Mouse (Mus musculus): ENCODE measurements around the gene Sla2. TPM values are rescaled to one million over a fixed set of nuclear protein-coding genes. Genes with fewer than 3 reads are reported as not detected.
"Not testable (repeated sequence)": the region's sequence is repeated elsewhere in the genome, so short reads cannot be mapped to it uniquely, and the experiment has no call there.

The Sla2 gene
- polyA plus RNA-seq, 1 experiment from 2014 or later: 0.63 TPM

DNA sequence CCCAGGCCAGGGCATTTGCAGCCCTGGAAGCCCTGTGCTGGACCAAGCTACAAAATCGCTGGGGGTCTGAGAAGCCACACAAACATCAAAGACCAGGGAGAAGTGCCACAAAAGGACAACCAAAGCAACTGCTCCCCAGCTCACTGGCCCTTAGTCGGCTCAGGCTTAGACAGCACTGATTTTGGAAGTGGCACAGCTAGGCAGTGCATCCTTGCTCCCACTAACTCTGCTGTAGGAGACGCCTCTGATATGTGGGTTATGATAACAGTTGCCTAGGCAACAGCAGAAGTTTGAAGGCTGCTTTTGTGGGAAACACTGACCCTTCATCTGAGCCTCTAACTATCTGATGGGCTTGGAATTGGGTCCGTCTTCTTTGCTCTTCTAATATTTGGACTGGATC, 12.2 kb upstream of the Sla2 start:
- Histone ChIP-seq H3K9me3 (no peaks in the 10 kb centered on the region), H3K4me1 (no peaks in the 10 kb centered on the region), H3K27me3 (no peaks in the 10 kb centered on the region), H3K4me2 (no peak overlapping the region), H3K36me3 (no peaks in the 10 kb centered on the region), H3K9ac (no peak overlapping the region), H3K27ac (no peak overlapping the region), H3K4me3 (no peak overlapping the region)
- whole genome bisulfite sequencing: 71% methylated on average over 4 of the region's 4 CpGs
- ATAC-seq (ENCODE audit: insufficient number of reproducible peaks, low FRiP score, low TSS enrichment, low read depth): no peak

DNA sequence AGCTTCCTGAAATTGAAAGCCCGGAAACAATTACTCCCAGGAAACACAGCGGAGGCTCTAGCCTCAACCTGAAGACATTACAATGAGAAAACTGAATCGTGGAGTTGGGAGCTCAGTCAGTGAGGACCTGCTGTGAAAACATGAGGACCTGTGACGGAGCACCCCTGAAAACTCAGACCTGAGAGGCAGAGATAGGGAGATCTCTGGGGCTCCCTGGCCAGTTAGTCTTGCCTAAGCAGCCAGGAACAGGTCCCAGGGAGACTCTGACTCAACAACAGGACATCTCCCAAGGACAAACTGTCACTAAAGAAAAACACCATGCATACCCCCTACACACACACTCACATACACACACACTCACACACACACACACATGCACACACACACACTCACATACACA, 11.4 kb upstream of the Sla2 start:
- H3K9ac ChIP-seq: no peak overlapping the region
- no peaks in the 10 kb centered on the region for H3K27me3 ChIP-seq
- H3K36me3 ChIP-seq: no peaks in the 10 kb centered on the region
- no peaks in the 10 kb centered on the region for H3K4me1 ChIP-seq
- ATAC-seq (ENCODE audit: insufficient number of reproducible peaks, low FRiP score, low TSS enrichment, low read depth): no peak
- no peak overlapping the region for H3K27ac ChIP-seq
- H3K4me2 ChIP-seq: no peak overlapping the region
- 71% methylated on average over 4 of the region's 4 CpGs for WGBS
- no peaks in the 10 kb centered on the region for H3K9me3 ChIP-seq
- H3K4me3 ChIP-seq: no peak overlapping the region

DNA sequence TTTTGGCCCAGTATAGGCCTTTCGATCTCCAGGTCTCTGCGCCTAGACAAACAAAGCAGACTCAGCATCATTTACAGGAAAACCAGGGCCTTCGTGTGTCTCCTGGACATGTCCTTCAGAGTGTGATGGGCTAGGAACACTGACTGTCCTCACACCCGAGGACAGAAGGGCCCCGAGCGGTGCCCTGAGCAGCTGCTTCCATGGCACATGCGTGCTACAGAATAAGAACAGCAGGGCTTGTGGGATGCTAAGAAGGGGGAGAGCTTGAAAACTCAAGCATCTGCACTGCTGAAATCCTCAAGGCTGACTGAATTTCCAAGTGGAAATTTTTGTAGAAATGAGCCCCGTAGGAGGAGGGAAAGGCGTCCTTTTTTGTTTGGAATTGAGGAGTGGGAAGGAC, 10.0 kb upstream of the Sla2 start:
- 77% methylated on average over 9 of the region's 9 CpGs for WGBS

DNA sequence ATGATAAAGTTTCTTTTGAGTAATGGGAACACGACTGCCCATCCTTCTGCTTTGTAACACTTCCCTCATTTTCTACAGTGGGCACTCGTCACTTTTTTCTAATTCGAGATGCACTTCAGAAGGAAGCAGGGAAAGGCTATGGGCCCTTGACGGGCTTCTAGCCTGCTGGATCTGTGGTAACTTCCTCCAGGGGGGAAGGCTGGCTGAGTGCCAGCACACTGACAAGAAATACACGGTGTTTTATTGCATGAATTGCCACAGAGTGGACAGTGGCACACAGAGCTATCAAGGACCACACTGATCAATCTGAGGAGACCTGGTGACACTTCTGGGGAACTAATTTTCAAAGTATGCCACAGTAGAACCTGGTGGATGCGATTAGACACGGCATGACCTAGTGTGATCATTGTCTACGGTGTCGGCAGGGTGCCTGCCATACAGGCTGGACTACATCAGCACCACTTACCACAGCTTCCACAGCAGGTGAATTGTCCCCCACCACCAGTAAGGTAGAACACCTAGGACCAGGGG, 9.5 kb upstream of the Sla2 start:
- Histone ChIP-seq H3K36me3 (no peaks in the 10 kb centered on the region), H3K9ac (no peak overlapping the region), H3K27me3 (no peaks in the 10 kb centered on the region), H3K4me2 (no peak overlapping the region), H3K27ac (no peak overlapping the region), H3K4me1 (no peaks in the 10 kb centered on the region), H3K9me3 (no peaks in the 10 kb centered on the region), H3K4me3 (no peak overlapping the region)
- ATAC-seq (ENCODE audit: insufficient number of reproducible peaks, low FRiP score, low TSS enrichment, low read depth): no peak
- 67% methylated on average over 9 of the region's 9 CpGs for WGBS

More for the DNA sequence above, 10.0 kb upstream of the Sla2 start:
- Histone ChIP-seq H3K4me1 (no peaks in the 10 kb centered on the region), H3K9ac (no peak overlapping the region), H3K27me3 (no peaks in the 10 kb centered on the region), H3K4me3 (no peak overlapping the region), H3K36me3 (no peaks in the 10 kb centered on the region), H3K27ac (no peak overlapping the region), H3K9me3 (no peaks in the 10 kb centered on the region), H3K4me2 (no peak overlapping the region)
- no peak for ATAC-seq (ENCODE audit: insufficient number of reproducible peaks, low FRiP score, low TSS enrichment, low read depth)

DNA sequence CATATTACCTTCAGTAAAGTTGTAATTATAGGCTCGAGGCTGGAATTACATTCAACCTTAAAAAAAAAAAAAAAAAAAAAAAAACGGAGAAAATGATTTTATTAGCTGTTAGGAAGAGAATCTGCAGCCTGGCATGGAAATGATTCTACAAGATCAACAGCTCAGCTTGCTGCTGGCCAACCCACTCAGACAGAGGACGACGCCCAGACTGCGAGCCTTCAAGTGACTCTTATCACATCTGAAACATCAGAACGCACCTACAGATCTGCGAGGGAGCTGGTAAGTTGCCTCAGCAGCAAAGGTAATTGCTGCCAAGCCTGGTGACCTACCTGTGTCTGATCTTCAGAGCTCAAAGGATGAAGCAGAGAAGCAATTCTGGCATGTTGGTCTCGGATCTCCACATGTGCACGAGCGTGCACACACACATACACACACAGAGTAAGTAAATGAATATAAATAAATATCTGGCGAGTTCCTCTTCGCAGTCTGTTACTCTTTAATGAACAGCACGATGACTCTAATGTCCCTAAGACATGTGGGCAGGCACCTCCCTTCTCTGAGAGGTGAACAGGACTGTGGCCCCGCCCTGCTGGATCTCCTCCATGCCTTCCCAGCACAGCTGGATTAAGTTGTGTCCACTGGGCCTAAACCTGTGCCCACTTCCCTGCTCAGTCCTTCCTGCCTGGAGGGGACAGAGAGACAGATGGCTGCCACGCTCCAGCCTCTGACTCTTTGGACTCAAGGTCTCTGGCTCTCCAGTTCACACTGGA, 7.7 kb upstream of the Sla2 start:
- no peak overlapping the region for H3K4me3 ChIP-seq
- no peak for ATAC-seq (ENCODE audit: insufficient number of reproducible peaks, low FRiP score, low TSS enrichment, low read depth)
- H3K27ac ChIP-seq: no peak overlapping the region
- 74% methylated on average over 15 of the region's 15 CpGs for WGBS
- H3K4me2 ChIP-seq: no peak overlapping the region
- H3K9ac ChIP-seq: no peak overlapping the region
- H3K9me3 ChIP-seq: no peaks in the 10 kb centered on the region
- H3K4me1 ChIP-seq: no peaks in the 10 kb centered on the region
- no peaks in the 10 kb centered on the region for H3K27me3 ChIP-seq
- no peaks in the 10 kb centered on the region for H3K36me3 ChIP-seq

DNA sequence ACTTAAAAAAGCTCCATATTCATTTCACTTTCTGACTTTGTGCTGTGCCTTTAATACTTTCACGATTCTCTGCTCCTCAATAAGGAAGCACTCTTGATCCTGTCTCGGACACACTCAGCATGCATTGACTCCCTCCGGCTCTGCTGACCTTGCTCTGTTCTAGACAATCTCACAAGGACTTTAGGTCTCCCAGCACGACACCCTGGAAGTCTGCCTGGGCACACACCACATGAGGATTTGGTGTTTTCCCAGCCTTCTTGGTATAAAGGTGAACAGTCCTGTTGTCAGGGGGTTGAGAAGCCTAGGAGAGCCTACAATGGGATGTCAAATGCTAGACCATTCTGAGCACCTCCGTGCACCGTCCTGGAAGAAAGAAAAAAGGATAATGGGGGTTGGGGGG, 5.8 kb upstream of the Sla2 start:
- Histone ChIP-seq H3K4me3 (no peak overlapping the region), H3K9ac (no peak overlapping the region), H3K36me3 (no peaks in the 10 kb centered on the region), H3K4me2 (no peak overlapping the region), H3K4me1 (no peaks in the 10 kb centered on the region), H3K9me3 (no peaks in the 10 kb centered on the region), H3K27me3 (no peaks in the 10 kb centered on the region), H3K27ac (no peak overlapping the region)
- WGBS: 72% methylated on average over 6 of the region's 6 CpGs
- ATAC-seq (ENCODE audit: insufficient number of reproducible peaks, low FRiP score, low TSS enrichment, low read depth): no peak

DNA sequence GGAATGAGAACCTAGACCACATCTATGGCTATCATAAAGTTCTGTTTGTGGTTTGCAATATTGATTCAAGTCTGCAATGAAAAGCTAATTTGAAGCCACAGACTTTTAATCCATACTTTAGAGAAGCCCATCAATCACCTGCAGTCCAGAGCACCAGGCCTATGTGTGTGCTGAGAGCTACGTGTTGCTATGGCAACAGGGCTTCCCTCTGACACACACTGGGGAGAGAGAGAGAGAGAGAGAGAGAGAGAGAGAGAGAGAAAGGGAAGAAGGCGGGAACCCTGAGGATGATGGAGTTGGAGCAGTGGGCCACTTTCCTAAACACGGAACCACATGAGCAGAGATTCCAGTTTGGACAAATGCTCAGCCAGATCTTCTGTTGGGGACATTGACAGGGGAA, 5.2 kb upstream of the Sla2 start:
- Histone ChIP-seq H3K27me3 (no peaks in the 10 kb centered on the region), H3K4me3 (no peak overlapping the region)
- no peak for ATAC-seq (ENCODE audit: insufficient number of reproducible peaks, low FRiP score, low TSS enrichment, low read depth)

DNA sequence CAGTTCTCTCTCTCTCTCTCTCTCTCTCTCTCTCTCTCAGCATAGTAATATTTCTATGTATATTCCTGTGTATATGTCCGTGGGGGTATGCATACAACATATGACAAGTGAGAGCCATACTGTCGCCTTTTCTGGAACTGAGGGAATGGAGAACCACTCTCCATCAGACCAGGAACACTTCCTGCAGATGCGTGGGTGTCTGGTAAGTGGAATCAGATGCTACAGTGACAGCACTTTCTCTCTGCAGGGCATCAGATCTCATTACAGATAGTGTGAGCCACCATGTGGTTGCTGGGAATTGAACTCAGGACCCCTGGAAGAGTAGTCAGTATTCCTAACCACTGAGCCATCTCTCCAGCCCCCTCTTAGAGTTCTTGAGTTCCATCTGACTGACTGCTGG, 1.5 kb upstream of the Sla2 start:
- H3K4me2 ChIP-seq: no peak overlapping the region
- ATAC-seq (ENCODE audit: insufficient number of reproducible peaks, low FRiP score, low TSS enrichment, low read depth): no peak
- no peaks in the 10 kb centered on the region for H3K36me3 ChIP-seq
- no peaks in the 10 kb centered on the region for H3K4me1 ChIP-seq
- H3K27ac ChIP-seq: no peak overlapping the region
- 54% methylated on average over 3 of the region's 3 CpGs for WGBS
- H3K9ac ChIP-seq: no peak overlapping the region
- no peaks in the 10 kb centered on the region for H3K9me3 ChIP-seq
- no peaks in the 10 kb centered on the region for H3K27me3 ChIP-seq
- H3K4me3 ChIP-seq: no peak overlapping the region

More for the DNA sequence above, 5.2 kb upstream of the Sla2 start:
- Histone ChIP-seq H3K4me1 (no peaks in the 10 kb centered on the region), H3K9ac (no peak overlapping the region), H3K27ac (no peak overlapping the region), H3K4me2 (no peak overlapping the region), H3K36me3 (no peaks in the 10 kb centered on the region), H3K9me3 (no peaks in the 10 kb centered on the region)
- 47% methylated on average over 3 of the region's 3 CpGs for WGBS

DNA sequence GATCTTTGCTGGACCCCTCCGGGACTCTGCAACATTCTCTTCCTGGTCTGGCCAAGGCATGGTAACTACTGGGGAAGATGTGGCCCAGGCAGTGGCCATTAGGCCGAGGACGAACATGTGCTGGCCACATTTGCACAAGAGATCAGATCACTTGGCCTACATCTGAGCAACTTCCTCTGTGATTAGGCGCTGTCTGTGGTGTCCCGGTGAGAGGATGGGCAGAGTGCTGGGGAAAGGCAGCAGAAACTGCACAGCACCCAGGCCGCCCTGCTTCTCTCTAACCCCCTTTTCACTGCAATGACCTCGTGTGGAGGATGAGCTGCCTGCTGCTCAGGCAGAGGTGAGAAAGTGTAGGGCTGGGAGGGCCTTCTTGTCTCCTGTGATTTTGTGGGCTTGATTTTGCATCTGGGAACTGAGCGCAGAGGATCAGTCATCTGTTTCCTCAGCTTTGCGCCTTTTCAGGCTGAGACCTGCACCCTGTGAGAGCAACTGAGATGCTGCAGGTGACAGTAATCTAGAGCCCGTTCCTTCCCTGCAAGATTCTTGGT, 834 bp downstream of the Sla2 start:
- 65% methylated on average over 10 of the region's 10 CpGs for WGBS
- Histone ChIP-seq H3K9me3 (no peaks in the 10 kb centered on the region), H3K27ac (no peak overlapping the region), H3K36me3 (no peaks in the 10 kb centered on the region), H3K27me3 (no peaks in the 10 kb centered on the region), H3K9ac (no peak overlapping the region), H3K4me3 (no peak overlapping the region), H3K4me1 (no peaks in the 10 kb centered on the region), H3K4me2 (no peak overlapping the region)
- ATAC-seq (ENCODE audit: insufficient number of reproducible peaks, low FRiP score, low TSS enrichment, low read depth): no peak

DNA sequence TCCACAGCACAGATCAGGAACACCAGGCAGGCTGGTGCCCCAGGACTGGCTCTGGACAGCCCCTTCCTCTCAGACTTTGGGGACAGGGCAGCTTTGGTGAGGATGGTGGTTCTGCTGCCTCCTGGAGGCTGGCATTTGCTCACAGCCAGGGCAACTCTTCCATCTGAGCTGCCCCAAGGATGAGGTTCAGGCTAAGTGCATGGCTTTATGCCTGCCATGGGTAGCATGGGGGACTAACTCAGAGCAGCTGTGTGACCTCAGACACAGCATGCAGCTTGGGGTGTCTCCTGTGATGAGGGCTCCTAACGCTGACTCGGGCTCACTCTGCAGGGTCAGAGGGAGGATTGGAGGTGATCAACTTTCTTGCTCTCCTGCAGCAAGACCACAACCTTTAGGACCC, 1.3 kb downstream of the Sla2 start:
- not testable (repeated sequence) for H3K4me2 ChIP-seq; H3K4me1 ChIP-seq; H3K27ac ChIP-seq; H3K9me3 ChIP-seq; H3K36me3 ChIP-seq; H3K4me3 ChIP-seq; H3K27me3 ChIP-seq; ATAC-seq (ENCODE audit: insufficient number of reproducible peaks, low FRiP score, low TSS enrichment, low read depth); H3K9ac ChIP-seq
- WGBS: 55% methylated on average over 2 of the region's 2 CpGs

DNA sequence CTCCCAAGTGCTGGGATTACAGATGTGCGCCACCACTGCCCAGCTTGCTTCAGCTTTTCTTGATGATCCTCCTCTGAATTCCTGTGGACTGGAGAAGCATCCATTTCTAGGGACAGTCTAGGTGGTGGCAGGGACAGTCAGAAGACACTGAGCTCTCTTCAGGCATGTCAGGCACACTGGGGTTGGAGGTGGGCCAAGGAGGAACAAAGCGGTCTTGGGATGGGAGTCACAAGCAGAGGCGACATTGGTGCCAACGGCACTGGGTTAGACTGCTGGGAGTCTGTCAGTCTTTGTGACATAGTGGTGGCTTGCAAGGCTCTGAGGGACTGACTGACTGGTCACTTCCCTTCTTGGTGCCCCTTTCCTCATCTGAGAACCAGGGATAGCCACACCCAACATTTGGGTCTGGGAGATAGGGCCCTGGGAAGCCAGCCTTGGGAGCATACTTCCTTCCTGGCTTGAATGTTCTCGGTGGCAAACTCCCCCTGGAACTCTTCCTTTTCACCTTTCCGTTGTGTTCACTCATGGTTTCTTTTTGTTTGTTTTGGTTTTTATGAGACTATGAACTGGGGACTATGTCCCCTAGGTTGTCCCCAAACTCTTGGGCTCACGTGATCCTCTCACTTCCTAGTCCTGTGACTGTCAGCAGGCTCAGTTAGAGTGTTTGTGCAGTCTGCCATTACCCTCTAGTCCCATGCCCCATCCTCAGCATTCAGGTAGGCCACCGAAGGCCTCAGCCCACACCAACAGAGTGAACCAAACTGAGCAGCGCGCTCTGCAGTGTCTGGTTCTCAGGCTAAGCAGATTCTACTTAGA, 2.4 kb downstream of the Sla2 start:
- Histone ChIP-seq H3K27ac (no peak overlapping the region), H3K4me1 (no peaks in the 10 kb centered on the region), H3K27me3 (no peaks in the 10 kb centered on the region), H3K4me2 (no peak overlapping the region), H3K4me3 (no peak overlapping the region), H3K9me3 (no peaks in the 10 kb centered on the region), H3K9ac (no peak overlapping the region), H3K36me3 (no peaks in the 10 kb centered on the region)
- no peak for ATAC-seq (ENCODE audit: insufficient number of reproducible peaks, low FRiP score, low TSS enrichment, low read depth)
- 90% methylated on average over 10 of the region's 10 CpGs for WGBS

DNA sequence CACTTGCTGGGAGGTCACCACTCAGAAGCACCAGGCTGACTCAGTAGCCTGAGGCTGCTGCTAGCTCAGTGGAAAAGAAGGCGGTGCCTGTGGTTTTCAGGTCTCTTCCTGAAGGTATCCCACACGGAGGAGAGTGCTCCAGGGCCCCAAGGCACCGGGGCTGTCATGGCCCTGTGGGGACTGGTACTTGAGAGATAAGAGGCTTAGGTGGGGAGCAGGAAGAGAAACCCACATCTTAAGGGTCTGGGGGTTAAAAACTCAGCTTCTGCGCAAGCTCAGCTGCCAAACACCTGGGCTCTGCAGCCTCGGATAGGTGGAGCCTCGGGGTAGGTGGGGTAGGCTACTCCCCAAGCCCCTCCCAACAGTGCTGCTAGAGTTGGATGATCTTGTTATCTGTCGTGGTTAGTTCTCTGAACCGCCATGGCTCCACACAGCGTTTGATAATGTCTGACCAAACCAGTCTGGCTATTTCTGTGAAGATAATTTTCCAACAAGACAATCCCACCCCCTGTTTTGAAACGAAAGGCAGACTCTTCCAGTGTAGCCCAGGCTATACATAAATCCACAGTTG, 4.5 kb downstream of the Sla2 start:
- H3K4me3 ChIP-seq: no peak overlapping the region
- no peak for ATAC-seq (ENCODE audit: insufficient number of reproducible peaks, low FRiP score, low TSS enrichment, low read depth)
- H3K4me1 ChIP-seq: no peaks in the 10 kb centered on the region
- 32% methylated on average over 10 of the region's 10 CpGs for WGBS
- no peak overlapping the region for H3K9ac ChIP-seq
- no peaks in the 10 kb centered on the region for H3K9me3 ChIP-seq
- no peak overlapping the region for H3K27ac ChIP-seq
- no peaks in the 10 kb centered on the region for H3K27me3 ChIP-seq
- no peak overlapping the region for H3K4me2 ChIP-seq
- no peaks in the 10 kb centered on the region for H3K36me3 ChIP-seq
